Mouse (Mus musculus): ENCODE data around the gene Gm6377. TPM values are rescaled to one million over a fixed set of nuclear protein-coding genes. Genes with fewer than 3 reads are reported as not detected.

Gene Gm6377
- 0.41 and 0.49 TPM in 2 replicates for polyA plus RNA-seq (2012; rRNA removed)

DNA sequence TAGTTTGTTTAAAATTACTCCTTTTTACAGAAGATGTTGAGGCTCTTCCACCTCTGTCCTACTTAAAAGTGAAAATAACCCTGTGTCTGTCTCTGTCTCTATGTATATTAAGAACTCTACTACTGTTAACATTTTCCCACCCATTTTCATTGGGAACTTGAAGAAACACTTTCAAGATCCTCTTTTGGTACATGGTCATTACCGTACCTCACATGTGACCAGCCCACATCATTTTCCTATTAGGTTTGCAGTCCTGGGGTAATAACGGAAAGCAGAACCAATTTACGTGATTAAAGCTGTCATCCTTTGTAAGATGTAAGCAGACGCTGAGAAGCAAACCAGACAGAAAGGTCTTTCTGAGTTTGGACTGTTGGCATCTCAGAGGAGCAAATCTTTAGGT is at the start of gene Gm6377:
Gene Gm6377, plus strand, starts transcription at position 289 of the 400 bp plus-strand sequence.
- DNase-seq (ENCODE audit: low read depth in 1 of 2, low spot score in 2 of 2), result peak; percentile 9 to 63
- peak within 1 kb of the TSS; percentile 8; the same call in 1 of the 2 replicates for H3K4me3 ChIP-seq (ENCODE audit: extremely low read depth, insufficient read depth, insufficient read length)
- H3K27me3 ChIP-seq (ENCODE audit: control insufficient read depth, insufficient read depth, low read length), result no peaks in the 10 kb centered on the region
- TF ChIP-seq POLR2A (IDR thresholded peaks at IDR 0.05; ENCODE audit: low read depth, low read length), result no peak
- no peak for TF ChIP-seq CTCF (IDR thresholded peaks at IDR 0.05; ENCODE audit: extremely low read depth, insufficient read depth, insufficient read length, insufficient replicate concordance)
- H3K36me3 ChIP-seq (ENCODE audit: control insufficient read depth, insufficient read depth, low read length), result no peaks in the 10 kb centered on the region
- H3K27ac ChIP-seq (ENCODE audit: insufficient read depth, low read length), result no peak within 1 kb of the TSS
- WGBS, result 46% methylated on average over 4 of the region's 4 CpGs
- no peaks in the 10 kb centered on the region for H3K4me1 ChIP-seq (ENCODE audit: control insufficient read depth, insufficient read depth, insufficient read length)

DNA sequence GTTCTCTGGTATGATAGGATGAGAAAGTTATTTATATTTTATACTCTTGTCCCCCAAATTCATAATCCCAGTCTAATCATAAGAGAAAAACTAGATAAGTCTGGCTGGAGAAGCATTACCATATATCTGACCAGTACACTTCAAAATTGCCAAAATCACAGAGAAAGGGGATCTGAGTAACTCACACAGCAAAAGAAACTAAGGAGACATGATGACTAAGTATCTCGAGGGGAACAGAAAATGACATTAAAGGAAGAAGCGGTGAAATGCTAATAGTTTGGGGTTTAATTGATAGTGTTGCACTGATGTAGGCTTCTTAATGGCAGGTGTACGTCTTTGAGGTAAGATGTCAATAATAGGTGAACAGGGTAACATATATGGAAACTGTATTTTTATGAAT is 49.4 kb upstream of the Gm6377 start:
- no peak for DNase-seq (ENCODE audit: low read depth in 1 of 2, low spot score in 2 of 2)
- no peaks in the 10 kb centered on the region for H3K36me3 ChIP-seq (ENCODE audit: control insufficient read depth, insufficient read depth, low read length)

DNA sequence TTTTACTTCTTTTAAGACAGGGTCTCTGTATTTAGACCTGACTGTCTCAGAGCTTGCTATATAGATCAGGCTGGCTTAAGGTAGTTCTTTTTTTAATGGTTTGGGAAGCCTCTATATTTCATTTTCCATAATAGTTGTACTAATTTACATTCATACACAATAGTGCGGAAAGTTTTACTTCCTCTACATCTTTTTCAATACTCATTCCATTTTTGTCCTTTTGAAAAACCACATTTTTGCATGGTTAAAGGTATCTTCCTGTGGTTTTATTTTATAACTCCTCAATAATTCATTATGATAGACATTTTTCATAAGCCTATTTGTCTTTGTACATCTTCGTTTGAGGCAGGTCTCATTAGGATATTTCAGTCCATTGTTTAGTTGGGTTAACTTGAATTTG is 45.3 kb upstream of the Gm6377 start:
- WGBS, result 65% methylated on average over 2 of the region's 2 CpGs
- TF ChIP-seq CTCF (IDR thresholded peaks at IDR 0.05; ENCODE audit: extremely low read depth, insufficient read depth, insufficient read length, insufficient replicate concordance), result no peak
- no peak for TF ChIP-seq POLR2A (IDR thresholded peaks at IDR 0.05; ENCODE audit: low read depth, low read length)
- no peak for DNase-seq (ENCODE audit: low read depth in 1 of 2, low spot score in 2 of 2)
- no peak overlapping the region for H3K27ac ChIP-seq (ENCODE audit: insufficient read depth, low read length)
- H3K4me1 ChIP-seq (ENCODE audit: control insufficient read depth, insufficient read depth, insufficient read length), result no peaks in the 10 kb centered on the region
- no peak overlapping the region for H3K4me3 ChIP-seq (ENCODE audit: extremely low read depth, insufficient read depth, insufficient read length)
- H3K27me3 ChIP-seq (ENCODE audit: control insufficient read depth, insufficient read depth, low read length), result no peaks in the 10 kb centered on the region
- no peaks in the 10 kb centered on the region for H3K36me3 ChIP-seq (ENCODE audit: control insufficient read depth, insufficient read depth, low read length)

More for the DNA sequence above, 49.4 kb upstream of the Gm6377 start:
- Histone ChIP-seq H3K4me3 (ENCODE audit: extremely low read depth, insufficient read depth, insufficient read length) (no peak overlapping the region), H3K27ac (ENCODE audit: insufficient read depth, low read length) (no peak overlapping the region), H3K4me1 (ENCODE audit: control insufficient read depth, insufficient read depth, insufficient read length) (no peaks in the 10 kb centered on the region), H3K27me3 (ENCODE audit: control insufficient read depth, insufficient read depth, low read length) (no peaks in the 10 kb centered on the region)
- 77% methylated on average over 3 of the region's 3 CpGs for WGBS
- TF ChIP-seq CTCF (IDR thresholded peaks at IDR 0.05; ENCODE audit: extremely low read depth, insufficient read depth, insufficient read length, insufficient replicate concordance) (no peak), POLR2A (IDR thresholded peaks at IDR 0.05; ENCODE audit: low read depth, low read length) (no peak)

DNA sequence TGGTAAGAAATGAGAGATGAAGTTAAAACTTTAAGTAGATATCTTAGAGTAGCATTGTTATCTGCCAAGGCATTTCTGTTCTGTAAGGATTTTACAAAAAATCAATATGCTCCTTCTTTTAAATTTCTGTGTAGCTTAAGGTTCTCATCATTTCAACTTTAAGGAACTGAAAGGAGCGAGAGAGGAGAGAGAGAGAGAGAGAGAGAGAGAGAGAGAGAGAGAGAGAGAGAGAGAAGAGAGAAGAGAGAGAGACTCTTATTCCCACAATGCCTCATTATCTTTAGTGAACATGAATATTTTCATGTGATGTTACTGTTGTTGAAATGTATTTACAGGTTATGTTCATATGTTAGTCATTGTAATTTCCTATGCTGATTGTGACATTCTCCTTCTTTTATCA is 36.2 kb upstream of the Gm6377 start:
- H3K27ac ChIP-seq (ENCODE audit: insufficient read depth, low read length), result no peak overlapping the region
- 65% methylated on average over 1 of the region's 1 CpGs for WGBS

DNA sequence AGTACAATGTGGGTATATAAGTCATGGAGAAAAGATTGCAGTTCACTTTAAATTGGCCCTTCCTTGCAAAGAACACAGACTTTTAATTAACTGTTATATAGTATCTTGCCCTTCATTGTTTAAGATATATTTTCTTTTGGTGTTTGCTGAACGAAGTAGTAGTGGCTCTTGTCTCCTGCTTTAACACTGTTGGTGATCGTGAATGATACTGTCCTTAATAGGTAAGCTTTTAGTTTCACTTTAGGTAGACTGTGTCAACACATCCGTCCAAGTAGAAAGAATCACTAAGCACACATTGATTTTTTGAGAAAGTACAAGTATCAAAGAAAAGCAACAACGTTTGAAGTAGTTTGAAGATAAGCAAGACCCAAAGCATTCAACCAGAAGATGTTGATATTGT is 35.7 kb upstream of the Gm6377 start:
- WGBS, result 78% methylated on average over 4 of the region's 4 CpGs
- no peaks in the 10 kb centered on the region for H3K36me3 ChIP-seq (ENCODE audit: control insufficient read depth, insufficient read depth, low read length)
- no peak overlapping the region for H3K4me3 ChIP-seq (ENCODE audit: extremely low read depth, insufficient read depth, insufficient read length)
- H3K4me1 ChIP-seq (ENCODE audit: control insufficient read depth, insufficient read depth, insufficient read length), result no peaks in the 10 kb centered on the region
- no peak for DNase-seq (ENCODE audit: low read depth in 1 of 2, low spot score in 2 of 2)
- H3K27ac ChIP-seq (ENCODE audit: insufficient read depth, low read length), result no peak overlapping the region
- TF ChIP-seq CTCF (IDR thresholded peaks at IDR 0.05; ENCODE audit: extremely low read depth, insufficient read depth, insufficient read length, insufficient replicate concordance) (no peak), POLR2A (IDR thresholded peaks at IDR 0.05; ENCODE audit: low read depth, low read length) (no peak)
- no peaks in the 10 kb centered on the region for H3K27me3 ChIP-seq (ENCODE audit: control insufficient read depth, insufficient read depth, low read length)

More for the DNA sequence above, 36.2 kb upstream of the Gm6377 start:
- no peak overlapping the region for H3K4me3 ChIP-seq (ENCODE audit: extremely low read depth, insufficient read depth, insufficient read length)
- no peaks in the 10 kb centered on the region for H3K27me3 ChIP-seq (ENCODE audit: control insufficient read depth, insufficient read depth, low read length)
- no peak for DNase-seq (ENCODE audit: low read depth in 1 of 2, low spot score in 2 of 2)
- H3K4me1 ChIP-seq (ENCODE audit: control insufficient read depth, insufficient read depth, insufficient read length), result no peaks in the 10 kb centered on the region
- no peaks in the 10 kb centered on the region for H3K36me3 ChIP-seq (ENCODE audit: control insufficient read depth, insufficient read depth, low read length)
- no peak for TF ChIP-seq POLR2A (IDR thresholded peaks at IDR 0.05; ENCODE audit: low read depth, low read length)
- TF ChIP-seq CTCF (IDR thresholded peaks at IDR 0.05; ENCODE audit: extremely low read depth, insufficient read depth, insufficient read length, insufficient replicate concordance), result no peak

DNA sequence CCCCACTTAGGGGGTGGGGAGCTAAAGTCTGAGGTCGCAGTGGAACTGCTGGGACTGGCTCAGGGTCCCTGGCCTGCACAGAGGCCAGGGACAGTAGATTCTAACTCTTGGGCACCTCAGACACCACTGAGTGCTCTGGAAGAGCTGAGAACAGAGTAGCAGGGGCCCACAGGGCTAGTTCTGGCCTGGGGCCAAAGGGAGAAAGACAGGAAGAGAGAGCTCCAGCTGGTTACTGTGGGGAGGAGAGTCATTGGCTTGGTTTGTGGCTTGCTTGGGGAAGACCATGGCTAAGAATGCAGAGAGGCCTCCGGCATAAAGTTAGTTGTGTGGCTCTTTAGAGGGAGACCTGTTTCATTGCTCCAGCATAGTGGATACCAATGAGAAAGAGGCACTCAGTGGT is 21.5 kb upstream of the Gm6377 start:
- Histone ChIP-seq H3K27ac (ENCODE audit: insufficient read depth, low read length) (no peak overlapping the region), H3K27me3 (ENCODE audit: control insufficient read depth, insufficient read depth, low read length) (no peaks in the 10 kb centered on the region), H3K36me3 (ENCODE audit: control insufficient read depth, insufficient read depth, low read length) (no peaks in the 10 kb centered on the region), H3K4me3 (ENCODE audit: extremely low read depth, insufficient read depth, insufficient read length) (no peak overlapping the region), H3K4me1 (ENCODE audit: control insufficient read depth, insufficient read depth, insufficient read length) (no peaks in the 10 kb centered on the region; the same call in 1 of the 2 replicates)
- TF ChIP-seq CTCF (IDR thresholded peaks at IDR 0.05; ENCODE audit: extremely low read depth, insufficient read depth, insufficient read length, insufficient replicate concordance) (no peak), POLR2A (IDR thresholded peaks at IDR 0.05; ENCODE audit: low read depth, low read length) (no peak)
- 56% methylated on average over 2 of the region's 2 CpGs for WGBS
- no peak for DNase-seq (ENCODE audit: low read depth in 1 of 2, low spot score in 2 of 2)

DNA sequence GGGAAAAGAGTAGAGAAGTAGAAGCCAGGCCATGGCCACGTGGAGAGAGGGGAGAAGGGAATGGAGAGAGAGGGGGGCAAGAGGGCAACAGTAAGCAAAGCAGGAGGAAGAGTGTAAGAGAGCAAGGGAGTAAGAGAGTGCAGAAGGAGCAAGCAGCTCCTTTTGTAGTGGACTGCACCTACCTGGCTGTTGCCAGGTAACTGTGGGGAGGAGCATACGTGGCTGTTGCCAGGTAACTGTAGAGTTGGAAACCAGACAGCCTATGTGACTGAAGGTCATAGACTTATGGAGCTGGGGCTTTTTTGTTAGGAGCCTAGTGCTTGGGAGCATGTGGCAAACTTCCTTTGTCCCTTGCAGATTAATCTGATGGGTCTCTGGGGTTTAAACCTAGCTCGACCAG is 21.1 kb upstream of the Gm6377 start:
- Histone ChIP-seq H3K36me3 (ENCODE audit: control insufficient read depth, insufficient read depth, low read length) (no peaks in the 10 kb centered on the region), H3K27me3 (ENCODE audit: control insufficient read depth, insufficient read depth, low read length) (no peaks in the 10 kb centered on the region), H3K27ac (ENCODE audit: insufficient read depth, low read length) (no peak overlapping the region), H3K4me1 (ENCODE audit: control insufficient read depth, insufficient read depth, insufficient read length) (no peaks in the 10 kb centered on the region; the same call in 1 of the 2 replicates), H3K4me3 (ENCODE audit: extremely low read depth, insufficient read depth, insufficient read length) (no peak overlapping the region)
- DNase-seq (ENCODE audit: low read depth in 1 of 2, low spot score in 2 of 2), result no peak
- TF ChIP-seq POLR2A (IDR thresholded peaks at IDR 0.05; ENCODE audit: low read depth, low read length) (no peak), CTCF (IDR thresholded peaks at IDR 0.05; ENCODE audit: extremely low read depth, insufficient read depth, insufficient read length, insufficient replicate concordance) (no peak)
- 64% methylated on average over 3 of the region's 3 CpGs for WGBS

Data from spleen, adult 2 months (tissue).